2 mouse cellular contexts compared by ENCODE assay signal in genomic region chr6:6915526-6915915, GRCm38 (mm10).
TF ChIP-seq lines count a peak whose summit lies in the region.

No protein-coding gene starts in this region.

TF ChIP-seq in CH12.LX, 34 proteins besides CTCF, POLR2A, EP300 and RAD21:
- no peak for TF ChIP-seq POLR2AphosphoS2 (IDR thresholded peaks at IDR 0.05; ENCODE audit: low read depth, low read length)
- TF ChIP-seq CHD1 (IDR thresholded peaks at IDR 0.05; ENCODE audit: low read depth, low read length) = no peak

TF ChIP-seq in MEL, 35 proteins besides CTCF, POLR2A, EP300 and RAD21:
- TF ChIP-seq SMC3 (IDR thresholded peaks at IDR 0.05; ENCODE audit: low read depth, low read length) (no peak), MAFK (IDR thresholded peaks at IDR 0.05; ENCODE audit: borderline replicate concordance, low read depth, low read length) (no peak), ZNF384 (IDR thresholded peaks at IDR 0.05; ENCODE audit: low read depth, low read length) (no peak)
